Mouse (Mus musculus): Measurements from ENCODE around the gene Olfr601.

DNA sequence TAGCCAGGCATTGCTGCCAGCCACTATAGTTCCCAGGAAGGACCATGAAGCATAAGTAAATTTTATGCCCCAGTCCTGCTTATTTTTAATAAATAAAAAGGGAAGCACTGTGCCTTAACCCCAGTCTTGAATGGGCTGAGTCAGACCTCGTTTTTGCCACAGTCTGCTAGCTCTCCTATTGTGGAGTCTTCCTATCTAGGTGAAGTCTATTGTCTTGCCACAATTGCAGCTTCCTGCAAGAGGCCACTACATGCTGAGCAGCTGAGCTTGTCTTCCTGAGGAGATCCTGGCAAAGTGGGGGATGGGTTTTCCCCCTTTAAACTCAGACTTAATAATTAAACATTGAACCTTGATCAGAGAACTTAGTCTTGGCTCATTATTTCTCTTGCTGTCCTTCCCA lies 36.5 kb upstream of the Olfr601 start:
- TF ChIP-seq ELF1 (IDR thresholded peaks at IDR 0.05; ENCODE audit: low read depth, low read length) (no peak), KAT2A (conservative IDR thresholded peaks at IDR 0.05; ENCODE audit: low read depth, low read length) (no peak), POLR2AphosphoS5 (IDR thresholded peaks at IDR 0.05; ENCODE audit: borderline replicate concordance, low read depth, low read length) (no peak), MXI1 (IDR thresholded peaks at IDR 0.05; ENCODE audit: low read depth, low read length) (no peak), MEF2A (IDR thresholded peaks at IDR 0.05; ENCODE audit: extremely low read depth, insufficient replicate concordance, low read depth, low read length, poor library complexity, severe bottlenecking) (no peak), CTCF (IDR thresholded peaks at IDR 0.05 in 2 of 3, conservative IDR thresholded peaks at IDR 0.05 in 1 of 3; ENCODE audit: control insufficient read depth in 1 of 3, insufficient read depth in 1 of 3, low read depth in 2 of 3, low read length in 3 of 3, poor library complexity in 1 of 3, severe bottlenecking in 1 of 3) (no peak), POLR2A (IDR thresholded peaks at IDR 0.05; ENCODE audit: control insufficient read depth in 1 of 2, insufficient read depth in 1 of 2, low read depth in 1 of 2, low read length in 2 of 2, poor library complexity in 1 of 2) (no peak)
